8 mouse cellular contexts compared by ENCODE assay signal in the genomic region with DNA sequence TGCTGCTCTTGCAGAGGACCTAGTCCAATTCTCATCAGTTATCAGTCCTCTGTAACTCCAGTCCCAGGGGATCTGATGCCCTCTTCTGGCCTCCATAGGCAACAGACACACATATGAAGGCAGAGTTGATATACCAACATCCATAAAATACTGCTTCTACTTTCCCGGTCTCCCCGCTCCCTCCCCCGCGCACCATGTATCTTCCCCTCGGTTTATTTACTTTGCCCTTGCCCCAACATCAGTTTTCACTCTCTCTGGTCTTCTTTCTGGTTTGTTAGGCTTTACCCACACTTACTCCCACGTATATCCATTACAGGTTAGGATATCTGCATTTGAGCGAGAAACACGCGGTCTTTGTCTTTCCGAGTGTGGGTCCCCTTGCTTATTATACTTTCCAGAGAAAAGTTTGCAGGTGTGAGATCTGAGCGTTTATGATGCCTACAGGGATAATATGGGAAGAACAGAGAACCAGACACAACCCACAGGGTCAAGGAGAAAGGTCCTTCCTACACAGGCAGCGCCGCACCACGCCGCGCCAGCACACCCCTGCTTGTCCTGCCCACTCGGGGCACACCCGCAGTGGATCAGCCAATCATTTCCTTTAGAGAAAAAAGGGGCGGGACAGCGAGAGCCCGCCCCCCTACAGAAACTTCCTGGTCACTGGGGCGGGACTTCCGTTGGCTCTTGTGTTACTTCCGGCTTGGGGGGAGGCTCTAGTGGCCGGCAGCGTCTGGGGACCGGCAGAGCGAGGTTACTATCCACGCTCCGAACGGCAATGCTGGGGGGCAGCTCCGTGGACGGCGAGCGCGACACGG. TPM values are rescaled to one million over a fixed set of nuclear protein-coding genes. Genes with fewer than 3 reads are reported as not detected.
DNase-seq lines count a peak whose midpoint lies in the region; ATAC-seq lines count a peak whose summit lies in the region.

Gene Eif2ak1, plus strand, starts transcription at position 673 of the 815 bp plus-strand sequence.

- H3K4me2 ChIP-seq in lung, embryonic 16.5 days (ENCODE audit: low read depth, low read length) = peak within 1 kb of the TSS; percentile 93

- peaks cover 10% of the 10 kb centered on the region for H3K4me1 ChIP-seq in lung, embryonic 16.5 days (replicated peaks; ENCODE audit: control insufficient read depth, insufficient read depth, low read length)

- H3K27ac ChIP-seq in lung, embryonic 16.5 days (ENCODE audit: low read length) = peak within 1 kb of the TSS; percentile 44

- peak within 1 kb of the TSS; percentile 96 for H3K4me3 ChIP-seq in lung, embryonic 16.5 days (ENCODE audit: low read length)

- DNase-seq in MEL-GATA-1-ER (ENCODE audit: extremely low read depth, low read depth) = peak; percentile 83
- DNase-seq in cerebellum, adult 8-10 months = peak; percentile 91
- peak; percentile 96 for DNase-seq in forelimb bud, embryonic 11.5 days (ENCODE audit: low read depth, low spot score)
- peak; percentile 76 for DNase-seq in layer of hippocampus, adult 9-10 months (ENCODE audit: low spot score)
- peak; percentile 61 for DNase-seq in ovary, postnatal 10 days (ENCODE audit: low spot score)
- DNase-seq in thymus, postnatal 10 days (ENCODE audit: low spot score in 2 of 2) = peak; percentile 84 to 91

- ATAC-seq in hematopoietic stem cell, adult 5-6 weeks (replicated peaks in 1 of 2; ENCODE audit: insufficient read depth in 1 of 2, low FRiP score in 2 of 2, low TSS enrichment in 1 of 2, low read depth in 1 of 2, poor library complexity in 2 of 2, severe bottlenecking in 2 of 2) = peak; percentile 97 to 98
- ATAC-seq in lung, embryonic 16.5 days (ENCODE audit: low read depth) = peak; percentile 100

- H3K9ac ChIP-seq in lung, embryonic 16.5 days (ENCODE audit: low read length) = peak within 1 kb of the TSS; percentile 89

- H3K36me3 ChIP-seq in lung, embryonic 16.5 days (ENCODE audit: control insufficient read depth, insufficient read depth, low read length) = no peaks in the 10 kb centered on the region

- no peaks in the 10 kb centered on the region for H3K9me3 ChIP-seq in lung, embryonic 16.5 days (ENCODE audit: control insufficient read depth, low read length)

- WGBS in lung, embryonic 16.5 days = under 1% methylated on average over 35 of the region's 37 CpGs

- no peaks in the 10 kb centered on the region for H3K27me3 ChIP-seq in lung, embryonic 16.5 days (ENCODE audit: control insufficient read depth, insufficient read depth, low read depth, low read length)

RNA-seq across cellular contexts. Expression of gene Eif2ak1, which starts in this region (rescaled TPM):
- 30.9 and 34.7 TPM in 2 replicates for total RNA-seq in hematopoietic stem cell, adult 5-6 weeks (2017)
- polyA plus RNA-seq in lung, embryonic 16.5 days (2015; fragmentation: Nextera tagmentation; extraction: Ambion mirVana) = 35.5 and 36.7 TPM in 2 replicates

Comparison
In these comparisons a context has a peak if more than half of its experiments do, and no peak if none do; other contexts are left out.
1. Peak in every context shown above with its lines: DNase-seq, ATAC-seq, H3K4me3 ChIP-seq and H3K27ac ChIP-seq.